Mouse (Mus musculus) ES-E14 (cell line): ENCODE data around the gene Itga6. TPM values are rescaled to one million over a fixed set of nuclear protein-coding genes. Genes with fewer than 3 reads are reported as not detected.

Experiments
- DNase-seq: peaks from one replicate; pipeline ENCODE4 v3.0.0-alpha.2; 2013; ENCODE audit warnings: low read depth, low spot score
- H3K27ac ChIP-seq: 2 replicates; pipeline ENCODE4 v1.5.1; 2012; ENCODE audit warnings: low read depth, mild to moderate bottlenecking, low read length, moderate library complexity, mixed read lengths; ENCODE audit not compliant: poor library complexity, insufficient read depth, severe bottlenecking
- H3K36me3 ChIP-seq: 2 replicates; pipeline ENCODE4 v1.6.1; 2012; ENCODE audit warnings: mild to moderate bottlenecking, low read length, moderate library complexity, mixed read lengths; ENCODE audit not compliant: control insufficient read depth, poor library complexity, insufficient read depth, severe bottlenecking
- H3K4me1 ChIP-seq, 2 experiments: fragments of 150-350 bp in 1 of 2; sonication (generic) in 1 of 2; 2 replicates each; pipeline ENCODE4 v1.6.1; 2012; ENCODE audit warnings: low read length in 2 of 2, mild to moderate bottlenecking in 1 of 2, mixed read lengths in 1 of 2; ENCODE audit not compliant: control insufficient read depth in 2 of 2, insufficient read depth in 2 of 2, poor library complexity in 1 of 2
- H3K4me3 ChIP-seq, 2 experiments: fragments of 150-350 bp in 1 of 2; sonication (generic) in 1 of 2; 2 replicates each; pipeline ENCODE4 v1.5.1; 2012; ENCODE audit warnings: low read length in 2 of 2, low read depth in 1 of 2, mild to moderate bottlenecking in 1 of 2, mixed read lengths in 1 of 2; ENCODE audit not compliant: insufficient read depth in 1 of 2, poor library complexity in 1 of 2, severe bottlenecking in 1 of 2
- H3K9ac ChIP-seq: 2 replicates; pipeline ENCODE4 v1.6.1; 2012; ENCODE audit warnings: low read depth, mild to moderate bottlenecking, low read length, mixed read lengths; ENCODE audit not compliant: poor library complexity, insufficient read depth, severe bottlenecking
- H3K9me3 ChIP-seq: fragments of 150-350 bp; sonication (generic); 2 replicates; pipeline ENCODE4 v1.6.1; 2012; ENCODE audit warnings: low read depth, mild to moderate bottlenecking, low read length; ENCODE audit not compliant: control insufficient read depth, insufficient read depth
- CHD2 ChIP-seq: IDR thresholded peaks from 2 replicates; pipeline ENCODE4 v1.6.1; 2014; ENCODE audit warnings: mild to moderate bottlenecking, low read depth, low read length, inconsistent platforms
- HCFC1 ChIP-seq: IDR thresholded peaks from 2 replicates; pipeline ENCODE4 v1.6.1; 2012; ENCODE audit warnings: low read length, inconsistent platforms, borderline replicate concordance; ENCODE audit not compliant: insufficient read depth
- MAFK ChIP-seq: IDR thresholded peaks from 2 replicates; pipeline ENCODE4 v1.6.1; 2014; ENCODE audit warnings: mild to moderate bottlenecking, low read depth, low read length, inconsistent platforms; ENCODE audit not compliant: insufficient read depth
- ZC3H11A ChIP-seq: IDR thresholded peaks from 2 replicates; pipeline ENCODE4 v1.6.1; 2012; ENCODE audit warnings: low read depth, mild to moderate bottlenecking, inconsistent platforms, low read length, borderline replicate concordance
- ZNF384 ChIP-seq: IDR thresholded peaks from 2 replicates; pipeline ENCODE4 v1.6.1; 2012; ENCODE audit warnings: low read depth, low read length, inconsistent platforms
- in situ Hi-C, 2 experiments: fragments of 600-800 bp; cut with MboI; formaldehyde crosslinking; loops; one replicate each; pipeline ENCODE4 v1.15.1; 2025; ENCODE audit warnings: low sequenced_read_pairs in 2 of 2, inconsistent platforms in 1 of 2; ENCODE audit not compliant: unreplicated experiment in 2 of 2
- total RNA-seq: library from RNA; depleted of rRNA; stranded (reverse); fragments of 300-350 nt; gene quantifications from 2 replicates; pipeline ENCODE4 v1.2.3, GENCODE M21; 2012

Itga6 gene
- total RNA-seq, 1 experiment = 169 TPM

GRCm38 (mm10) chr2:71827711-71828110, 82.3 kb downstream of the Itga6 start:
- TF ChIP-seq CHD2 = no peak
- no peak for TF ChIP-seq ZC3H11A
- TF ChIP-seq HCFC1 = no peak
- TF ChIP-seq ZNF384 = no peak
- TF ChIP-seq MAFK = no peak
- in situ Hi-C loops = loop anchor here in 1 of 2 experiments (25.0 kb wide), 1 partner anchor 390 kb away; no protein-coding TSS in a partner anchor
- no peak overlapping the region for H3K9ac ChIP-seq
- H3K36me3 ChIP-seq = peaks cover 15% of the 10 kb centered on the region
- DNase-seq = no peak
- H3K4me3 ChIP-seq = no peak overlapping the region
- H3K4me1 ChIP-seq = no peaks in the 10 kb centered on the region
- no peak overlapping the region for H3K27ac ChIP-seq
- no peaks in the 10 kb centered on the region for H3K9me3 ChIP-seq

- no peaks in the 10 kb centered on the region for H3K4me1 ChIP-seq
- no peaks in the 10 kb centered on the region for H3K9me3 ChIP-seq
- peaks cover 12% of the 10 kb centered on the region; the same call in 1 of the 2 replicates for H3K36me3 ChIP-seq
- H3K4me3 ChIP-seq = no peak overlapping the region
- no peak for DNase-seq
- TF ChIP-seq MAFK = no peak
- no peak for TF ChIP-seq ZNF384
- no peak for TF ChIP-seq CHD2
- TF ChIP-seq ZC3H11A = no peak
- no peak for TF ChIP-seq HCFC1
- in situ Hi-C loops = loop anchor here in 1 of 2 experiments (25.0 kb wide), 1 partner anchor 392 kb away; no protein-coding TSS in a partner anchor
- no peak overlapping the region for H3K27ac ChIP-seq
- H3K9ac ChIP-seq = no peak overlapping the region
Observed at GRCm38 (mm10) chr2:71828928-71829327, 83.5 kb downstream of the Itga6 start.

GRCm38 (mm10) chr2:71833626-71834025, 88.2 kb downstream of the Itga6 start:
- no peaks in the 10 kb centered on the region for H3K9me3 ChIP-seq
- no peak for TF ChIP-seq ZC3H11A
- no peak for TF ChIP-seq HCFC1
- TF ChIP-seq CHD2 = no peak
- TF ChIP-seq MAFK = no peak
- TF ChIP-seq ZNF384 = no peak
- H3K4me3 ChIP-seq = no peak overlapping the region
- H3K9ac ChIP-seq = no peak overlapping the region
- no peaks in the 10 kb centered on the region for H3K4me1 ChIP-seq
- no peak overlapping the region for H3K27ac ChIP-seq
- in situ Hi-C loops = loop anchor here (10.0 to 25.0 kb wide), 2 partner anchors 249 to 396 kb away; no protein-coding TSS in a partner anchor
- peaks cover 14% of the 10 kb centered on the region; the same call in 1 of the 2 replicates for H3K36me3 ChIP-seq
- DNase-seq = no peak

DNA sequence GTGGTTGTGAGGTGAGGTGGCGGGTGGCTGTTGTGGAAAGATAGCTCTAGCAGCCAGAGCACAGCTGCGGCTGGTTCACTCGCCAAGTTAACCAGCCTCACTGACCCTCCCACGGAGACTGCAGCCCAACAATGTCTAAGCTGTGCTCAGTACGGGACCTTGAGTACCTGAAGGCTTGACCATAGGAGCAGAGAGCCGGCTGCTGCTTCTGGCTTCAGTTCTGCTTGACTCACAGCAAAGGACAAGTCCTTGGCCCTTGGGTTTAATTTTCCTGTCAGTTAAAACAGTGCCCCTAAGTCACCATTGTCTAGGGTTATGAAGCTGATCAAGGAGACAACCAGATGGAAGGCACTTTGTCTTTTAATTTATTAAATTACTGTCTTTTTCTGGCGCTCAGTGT, 89.0 kb downstream of the Itga6 start:
- TF ChIP-seq HCFC1 (no peak), CHD2 (no peak), ZC3H11A (no peak), MAFK (no peak), ZNF384 (no peak)
- H3K4me1 ChIP-seq = no peaks in the 10 kb centered on the region
- peaks cover 15% of the 10 kb centered on the region; the same call in 1 of the 2 replicates for H3K36me3 ChIP-seq
- no peak overlapping the region for H3K27ac ChIP-seq
- H3K9ac ChIP-seq = no peak overlapping the region
- no peaks in the 10 kb centered on the region for H3K9me3 ChIP-seq
- DNase-seq = no peak
- in situ Hi-C loops = loop anchor here (10.0 to 25.0 kb wide), 2 partner anchors 250 to 397 kb away; no protein-coding TSS in a partner anchor
- H3K4me3 ChIP-seq = no peak overlapping the region

DNA sequence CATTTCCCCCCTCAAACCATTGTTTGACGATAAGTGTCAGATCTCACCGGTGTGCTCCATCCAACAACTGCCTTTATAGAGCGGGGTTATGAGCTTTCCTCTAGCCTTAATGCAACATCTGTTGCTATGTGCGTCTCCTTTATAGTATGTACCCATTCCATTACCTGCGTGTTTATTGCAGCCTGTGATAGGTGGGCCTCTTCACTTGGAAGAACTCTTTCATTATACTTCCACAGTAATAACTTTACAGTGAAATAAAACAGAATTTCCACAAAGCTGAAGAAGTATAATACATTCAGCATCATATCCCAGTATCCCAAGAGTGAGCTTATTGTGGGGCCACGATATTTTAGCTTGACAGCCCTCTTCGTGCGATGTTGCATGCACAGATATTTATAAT, 90.1 kb downstream of the Itga6 start:
- TF ChIP-seq MAFK (no peak), ZC3H11A (no peak), HCFC1 (no peak), CHD2 (no peak), ZNF384 (no peak)
- H3K9me3 ChIP-seq = no peaks in the 10 kb centered on the region
- H3K4me1 ChIP-seq = no peaks in the 10 kb centered on the region
- no peak overlapping the region for H3K9ac ChIP-seq
- in situ Hi-C loops = loop anchor here (10.0 to 25.0 kb wide), 2 partner anchors 251 to 398 kb away; no protein-coding TSS in a partner anchor
- no peak for DNase-seq
- H3K4me3 ChIP-seq = no peak overlapping the region
- H3K27ac ChIP-seq = no peak overlapping the region
- H3K36me3 ChIP-seq = peaks cover 21% of the 10 kb centered on the region; the same call in 1 of the 2 replicates
